Mouse (Mus musculus): ENCODE results near the gene Mpp2.

DNA sequence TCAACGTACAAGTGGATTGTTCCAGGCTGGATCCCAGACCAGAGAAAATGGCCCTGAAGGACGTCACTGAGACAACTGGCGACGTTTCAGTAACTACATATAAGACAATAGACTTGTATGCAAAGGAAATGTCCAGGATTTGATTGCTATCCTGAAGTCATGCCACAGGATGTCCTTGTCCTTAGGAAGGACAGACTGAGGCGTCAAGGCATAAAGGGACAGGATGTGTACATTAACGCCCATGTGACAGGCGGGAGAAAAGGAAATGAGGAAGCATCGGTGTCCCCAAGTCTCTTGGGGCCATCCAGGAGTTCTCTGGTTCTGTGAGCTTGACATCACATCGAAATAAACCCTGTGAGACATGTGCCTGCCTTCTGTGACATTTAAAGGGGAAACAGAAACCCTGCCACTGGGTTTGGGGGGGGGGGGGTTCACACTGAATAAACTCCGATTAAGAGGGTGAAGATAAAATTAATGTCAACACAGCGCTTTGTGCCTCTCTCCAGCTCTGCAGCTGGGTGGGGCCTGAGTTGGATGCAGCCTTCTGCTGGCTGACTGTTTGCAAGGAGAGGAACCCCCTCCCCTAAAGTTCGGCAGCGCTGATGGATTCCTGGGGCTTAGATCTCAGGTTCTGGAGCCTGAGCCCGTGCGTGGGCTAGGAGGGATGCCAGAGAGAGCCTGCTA lies 79.2 kb downstream of the Mpp2 start:
- TF ChIP-seq CTCF (IDR thresholded peaks at IDR 0.05) (no peak), EP300 (IDR thresholded peaks at IDR 0.05) (peak; percentile 99)

All from lung, postnatal 0 days (tissue).